Mouse (Mus musculus) splenic B cell, adult 2 months (primary cell): ENCODE data around the gene Hmga1.

Experiments
- DNase-seq: peaks from one replicate; pipeline ENCODE4 v3.0.0-alpha.2; 2011; ENCODE audit warnings: low read depth, low spot score
- H3K27me3 ChIP-seq: 2 replicates; pipeline ENCODE4 v1.6.1; 2012; ENCODE audit warnings: mild to moderate bottlenecking, low read length, moderate library complexity, mixed read lengths; ENCODE audit not compliant: control insufficient read depth, poor library complexity, insufficient read depth, severe bottlenecking
- H3K36me3 ChIP-seq: 2 replicates; pipeline ENCODE4 v1.6.1; 2012; ENCODE audit warnings: mild to moderate bottlenecking, low read length, moderate library complexity, mixed read lengths; ENCODE audit not compliant: control insufficient read depth, poor library complexity, insufficient read depth, severe bottlenecking

Hmga1 gene

GRCm38 (mm10) chr17:27556315-27557011 is at the start of gene Hmga1:
Gene Hmga1, plus strand, starts transcription at chr17:27556497.
- Histone ChIP-seq H3K36me3 (peaks cover 3% of the 10 kb centered on the region; the same call in 1 of the 2 replicates), H3K27me3 (no peaks in the 10 kb centered on the region)
- peak; percentile 95 for DNase-seq

- H3K27me3 ChIP-seq: peaks cover 2% of the 10 kb centered on the region; the same call in 1 of the 2 replicates
- DNase-seq: no peak
Observed at GRCm38 (mm10) chr17:27506871-27507590, 49.3 kb upstream of the Hmga1 start.

GRCm38 (mm10) chr17:27507591-27507945 is 48.7 kb upstream of the Hmga1 start:
- no peaks in the 10 kb centered on the region for H3K36me3 ChIP-seq
- DNase-seq: no peak
- H3K27me3 ChIP-seq: peaks cover 2% of the 10 kb centered on the region; the same call in 1 of the 2 replicates

More at GRCm38 (mm10) chr17:27506871-27507590, 49.3 kb upstream of the Hmga1 start:
- H3K36me3 ChIP-seq: no peaks in the 10 kb centered on the region

GRCm38 (mm10) chr17:27508002-27508401 is 48.3 kb upstream of the Hmga1 start:
- DNase-seq: no peak
- Histone ChIP-seq H3K27me3 (peaks cover 2% of the 10 kb centered on the region; the same call in 1 of the 2 replicates), H3K36me3 (no peaks in the 10 kb centered on the region)

- no peak for DNase-seq
- Histone ChIP-seq H3K27me3 (peaks cover 2% of the 10 kb centered on the region; the same call in 1 of the 2 replicates), H3K36me3 (no peaks in the 10 kb centered on the region)
Observed at GRCm38 (mm10) chr17:27508513-27508912, 47.8 kb upstream of the Hmga1 start.

- DNase-seq: no peak
- Histone ChIP-seq H3K27me3 (peaks cover 2% of the 10 kb centered on the region; the same call in 1 of the 2 replicates), H3K36me3 (no peaks in the 10 kb centered on the region)
Observed at GRCm38 (mm10) chr17:27509056-27509455, 47.2 kb upstream of the Hmga1 start.

GRCm38 (mm10) chr17:27510258-27511124 is 45.8 kb upstream of the Hmga1 start:
- peaks cover 2% of the 10 kb centered on the region; the same call in 1 of the 2 replicates for H3K27me3 ChIP-seq

GRCm38 (mm10) chr17:27511125-27511735 is 45.1 kb upstream of the Hmga1 start:
- no peak for DNase-seq
- peaks cover 2% of the 10 kb centered on the region; the same call in 1 of the 2 replicates for H3K27me3 ChIP-seq
- H3K36me3 ChIP-seq: no peaks in the 10 kb centered on the region

More at GRCm38 (mm10) chr17:27510258-27511124, 45.8 kb upstream of the Hmga1 start:
- no peaks in the 10 kb centered on the region for H3K36me3 ChIP-seq
- no peak for DNase-seq

- no peaks in the 10 kb centered on the region for H3K36me3 ChIP-seq
- DNase-seq: no peak
Observed at GRCm38 (mm10) chr17:27511865-27512618, 44.3 kb upstream of the Hmga1 start.

GRCm38 (mm10) chr17:27512619-27513161 is 43.6 kb upstream of the Hmga1 start:
- DNase-seq: no peak
- H3K36me3 ChIP-seq: no peaks in the 10 kb centered on the region

More at GRCm38 (mm10) chr17:27511865-27512618, 44.3 kb upstream of the Hmga1 start:
- peaks cover 2% of the 10 kb centered on the region; the same call in 1 of the 2 replicates for H3K27me3 ChIP-seq

GRCm38 (mm10) chr17:27513279-27513915 is 42.9 kb upstream of the Hmga1 start:
- Histone ChIP-seq H3K27me3 (peaks cover 2% of the 10 kb centered on the region; the same call in 1 of the 2 replicates), H3K36me3 (no peaks in the 10 kb centered on the region)
- no peak for DNase-seq

More at GRCm38 (mm10) chr17:27512619-27513161, 43.6 kb upstream of the Hmga1 start:
- H3K27me3 ChIP-seq: peaks cover 2% of the 10 kb centered on the region; the same call in 1 of the 2 replicates

- Histone ChIP-seq H3K36me3 (no peaks in the 10 kb centered on the region), H3K27me3 (peaks cover 2% of the 10 kb centered on the region; the same call in 1 of the 2 replicates)
- DNase-seq: no peak
Observed at GRCm38 (mm10) chr17:27513916-27514762, 42.2 kb upstream of the Hmga1 start.
